Mouse (Mus musculus) heart, adult 2 months (tissue): ENCODE results near the gene Smarcc1.

Experiments
- CTCF ChIP-seq: fragments of 200-600 bp; IDR thresholded peaks from 2 replicates; pipeline ENCODE4 v1.8.1; 2022; ENCODE audit warnings: antibody characterized with exemption, mild to moderate bottlenecking, moderate library complexity
- EP300 ChIP-seq: fragments of 200-500 bp; IDR thresholded peaks from 2 replicates; pipeline ENCODE4 v1.6.1; 2011; ENCODE audit warnings: low read depth, low read length, control low read depth; ENCODE audit not compliant: insufficient read depth
- POLR2A ChIP-seq: fragments of 200-500 bp; IDR thresholded peaks from 2 replicates; pipeline ENCODE4 v1.6.1; 2011; ENCODE audit warnings: mild to moderate bottlenecking, low read depth, low read length, control low read depth; ENCODE audit not compliant: insufficient read depth

- TF ChIP-seq CTCF: no peak
- no peak for TF ChIP-seq POLR2A
- no peak for TF ChIP-seq EP300
Observed at GRCm38 (mm10) chr9:110250776-110251175, 133.3 kb downstream of the Smarcc1 start.
